In the genomic region with DNA sequence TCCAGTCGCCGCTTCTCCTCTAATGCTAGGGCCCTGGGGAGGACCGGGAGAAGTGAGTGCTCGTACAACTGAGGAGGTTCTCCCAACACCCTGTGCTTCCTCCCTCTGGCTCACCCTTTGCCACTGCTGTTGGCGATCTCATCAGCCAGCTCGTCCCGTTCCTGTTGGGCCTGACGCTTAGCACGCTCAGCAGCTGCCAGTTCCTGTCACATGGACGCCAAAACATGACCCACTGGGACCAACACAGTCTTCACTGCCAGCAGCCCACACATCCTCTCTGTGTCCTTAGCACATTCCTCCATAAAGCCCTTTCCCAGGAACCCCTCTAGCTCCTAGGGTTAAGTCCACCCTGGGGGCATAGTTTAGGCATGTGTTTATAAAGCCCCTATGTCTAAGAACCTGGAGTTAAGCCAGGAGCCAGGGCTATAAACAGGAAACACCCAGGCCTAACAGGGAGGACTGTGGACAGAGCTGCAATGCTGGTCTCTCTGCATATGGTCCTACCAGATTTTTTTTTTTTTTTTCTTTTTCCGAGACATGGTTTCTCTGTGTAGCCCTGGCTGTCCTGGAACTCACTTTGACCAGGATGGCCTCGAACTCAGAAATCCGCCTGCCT, we compare ENCODE assay signal across 12 mouse cellular contexts. TPM values are rescaled to one million over a fixed set of nuclear protein-coding genes. Genes with fewer than 3 reads are reported as not detected.
DNase-seq lines count a peak whose midpoint lies in the region; ATAC-seq lines count a peak whose summit lies in the region.
"Had no signal": no experiment of that assay in that cellular context is flagged by ENCODE, and none has a peak within 500 bp of the region (broad histone marks: within the 10 kb centered on the region; RNA-seq: fewer than 3 reads in every experiment).

No protein-coding gene starts in this region.

- peak; percentile 58 for DNase-seq in left cerebral cortex, postnatal 4 days
- no peak for DNase-seq in left cerebral cortex, adult 11 months (ENCODE audit: low spot score)
- DNase-seq in brain, adult 2 months (ENCODE audit: low read depth, low spot score) = peak; percentile 44
- DNase-seq in heart, postnatal 36 days = peak; percentile 72 to 79
- peak; percentile 84 for DNase-seq in lung, postnatal 36 days
- no peak for DNase-seq in left cerebral cortex, postnatal 14 days (ENCODE audit: low spot score in 2 of 2)
- no peak for DNase-seq in embryo, embryonic 11 days

- H3K4me1 ChIP-seq in forebrain, embryonic 16.5 days (replicated peaks; ENCODE audit: control insufficient read depth, insufficient read depth, low read length) = no peaks in the 10 kb centered on the region
- H3K4me1 ChIP-seq: neural tube, embryonic 15.5 days had no signal

- intact Hi-C loops in left cerebral cortex, postnatal 4 days (cut with DNase I) = no loop called here
- intact Hi-C loops in heart, postnatal 36 days (cut with DNase I) = loop anchor here (5.0 kb wide), 1 partner anchor 153 kb away; no protein-coding TSS in a partner anchor
- intact Hi-C loops in left cerebral cortex, postnatal 14 days (cut with DNase I) = no loop called here

- H3K27me3 ChIP-seq in forebrain, embryonic 16.5 days (replicated peaks; ENCODE audit: control insufficient read depth, insufficient read depth, low read length) = no peaks in the 10 kb centered on the region
- H3K27me3 ChIP-seq: neural tube, embryonic 15.5 days had no signal

- H3K9ac ChIP-seq in forebrain, embryonic 16.5 days (replicated peaks; ENCODE audit: low read depth, low read length) = no peak overlapping the region
- H3K9ac ChIP-seq: neural tube, embryonic 15.5 days had no signal

- no peak overlapping the region for H3K4me2 ChIP-seq in forebrain, embryonic 16.5 days (ENCODE audit: low read length)
- H3K4me2 ChIP-seq: neural tube, embryonic 15.5 days had no signal

- no peak for ATAC-seq in forebrain, embryonic 16.5 days

- no peak overlapping the region for H3K27ac ChIP-seq in forebrain, embryonic 16.5 days (ENCODE audit: low read length)
- H3K27ac ChIP-seq: left cerebral cortex, adult 2 months; neural tube, embryonic 15.5 days had no signal

- H3K9me3 ChIP-seq in forebrain, embryonic 16.5 days (ENCODE audit: control insufficient read depth, low read length) = no peaks in the 10 kb centered on the region
- H3K9me3 ChIP-seq: G1E; neural tube, embryonic 15.5 days had no signal

- H3K4me3 ChIP-seq in forebrain, embryonic 16.5 days (replicated peaks; ENCODE audit: low read length) = no peak overlapping the region
- H3K4me3 ChIP-seq: left cerebral cortex, adult 2 months; neural tube, embryonic 15.5 days had no signal

- 72% methylated on average over 13 of the region's 13 CpGs for WGBS in forebrain, embryonic 16.5 days

- peaks cover 32% of the 10 kb centered on the region for H3K36me3 ChIP-seq in forebrain, embryonic 16.5 days (ENCODE audit: control insufficient read depth, insufficient read depth)

RNA-seq across cellular contexts. Expression of a gene that starts 7.7 kb away (rescaled TPM):
- total RNA-seq in left cerebral cortex, postnatal 4 days (2021) = under 1 TPM; 0.48 to 0.97 TPM
- total RNA-seq in heart, postnatal 36 days (2021) = not detected
- polyA plus RNA-seq in forebrain, embryonic 16.5 days (2015; fragmentation: Nextera tagmentation; extraction: Ambion mirVana) = 0.22 TPM in 1 of 2 replicates, not detected in the other
- 1 to 10 TPM; 1.3 to 3.2 TPM for total RNA-seq in left cerebral cortex, postnatal 14 days (2021)
- polyA plus RNA-seq: G1E had no signal

RNA-seq across cellular contexts. Expression of a gene that starts 35.7 kb away (rescaled TPM):
- total RNA-seq in left cerebral cortex, postnatal 4 days (2021) = under 1 TPM in 1 of 2 experiments, not detected in 1; 0.22 TPM
- under 1 TPM; 0.46 to 0.61 TPM for total RNA-seq in heart, postnatal 36 days (2021)
- polyA plus RNA-seq in forebrain, embryonic 16.5 days (2015; fragmentation: Nextera tagmentation; extraction: Ambion mirVana) = not detected in 2 replicates
- under 1 TPM in 1 of 2 experiments, not detected in 1; 0.37 TPM for total RNA-seq in left cerebral cortex, postnatal 14 days (2021)
- total RNA-seq: G1E; left cerebral cortex, adult 2 months had no signal
- polyA plus RNA-seq: embryonic facial prominence, embryonic 11.5 days; G1E had no signal

Comparison
In these comparisons a context has a peak if more than half of its experiments do, and no peak if none do; other contexts are left out.
1. DNase-seq: peak in left cerebral cortex, postnatal 4 days (single experiment), brain, adult 2 months (single experiment), heart, postnatal 36 days (2 of 2) and lung, postnatal 36 days (single experiment); none in left cerebral cortex, adult 11 months (single experiment), left cerebral cortex, postnatal 14 days (0 of 2) and embryo, embryonic 11 days (single experiment).